Mouse (Mus musculus): ENCODE measurements around the gene Pxdc1. TPM values are rescaled to one million over a fixed set of nuclear protein-coding genes. Genes with fewer than 3 reads are reported as not detected.

Gene Pxdc1
- polyA plus RNA-seq, 1 experiment from 2014 or later = 6.6 TPM

DNA sequence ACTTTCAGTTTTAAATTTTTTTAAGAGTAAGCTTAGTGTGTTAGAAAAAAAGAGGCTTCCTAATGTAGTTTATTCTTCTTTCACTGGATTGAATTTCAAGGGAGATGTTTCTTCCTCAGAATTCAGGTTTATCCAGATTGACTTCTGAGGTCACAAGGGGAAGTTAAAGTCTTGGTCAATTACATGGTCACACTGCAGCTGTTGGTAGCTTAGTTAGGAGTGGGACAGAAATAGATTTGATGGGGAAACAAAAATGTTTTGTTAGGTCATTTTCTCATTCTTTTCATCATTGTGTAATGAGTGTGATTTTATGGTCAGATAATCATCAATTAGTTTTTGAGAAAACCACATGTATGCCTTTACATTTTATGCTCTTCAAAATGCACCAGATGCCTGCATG, 56.5 kb downstream of the Pxdc1 start:
- DNase-seq (ENCODE audit: low spot score) = no peak

Other genes starting within 250 kb of the Pxdc1 start
- gene Fam50b, start 81.4 kb upstream of the Pxdc1 start, polyA plus RNA-seq (2015; fragmentation: Nextera tagmentation; extraction: Ambion mirVana) = not detected in 2 replicates
- 102 and 108 TPM in 2 replicates for gene Prpf4b, start 221.8 kb upstream of the Pxdc1 start, polyA plus RNA-seq (2015; fragmentation: Nextera tagmentation; extraction: Ambion mirVana)